Mouse (Mus musculus) stomach, embryonic 14.5 days (tissue): ENCODE measurements around the gene Fitm2. TPM values are rescaled to one million over a fixed set of nuclear protein-coding genes. Genes with fewer than 3 reads are reported as not detected.

Experiments used
- ATAC-seq: fragments of 200-750 bp; cut with Nextera tagmentation; 2 replicates; pipeline ENCODE4 v1.8.0; 2017; ENCODE audit warnings: low read depth, moderate TSS enrichment; ENCODE audit not compliant: insufficient number of reproducible peaks, insufficient read depth, low FRiP score
- H3K27ac ChIP-seq: fragments of 300-500 bp; sonication (generic); 2 replicates; pipeline ENCODE4 v1.5.1; 2014; ENCODE audit warnings: mild to moderate bottlenecking, low read length, moderate library complexity, mixed read lengths
- H3K27me3 ChIP-seq: fragments of 300-500 bp; sonication (generic); 2 replicates; pipeline ENCODE4 v1.6.1; 2014; ENCODE audit warnings: low read length, control low read depth, mixed read lengths; ENCODE audit not compliant: control insufficient read depth, insufficient read depth
- H3K36me3 ChIP-seq: fragments of 300-500 bp; sonication (generic); 2 replicates; pipeline ENCODE4 v1.6.1; 2014; ENCODE audit warnings: mild to moderate bottlenecking, control low read depth, low read length, moderate library complexity, mixed read lengths; ENCODE audit not compliant: control insufficient read depth, insufficient read depth
- H3K4me1 ChIP-seq: fragments of 300-500 bp; sonication (generic); 2 replicates; pipeline ENCODE4 v1.6.1; 2014; ENCODE audit warnings: low read length, control low read depth, mixed read lengths; ENCODE audit not compliant: control insufficient read depth, insufficient read depth
- H3K4me2 ChIP-seq: fragments of 300-500 bp; sonication (generic); replicated peaks from 2 replicates; pipeline ENCODE4 v1.6.1; 2014; ENCODE audit warnings: low read depth, low read length, control low read depth
- H3K4me3 ChIP-seq: fragments of 300-500 bp; sonication (generic); 2 replicates; pipeline ENCODE4 v1.5.1; 2014; ENCODE audit warnings: low read depth, low read length, control low read depth
- H3K9ac ChIP-seq: fragments of 300-500 bp; sonication (generic); replicated peaks from 2 replicates; pipeline ENCODE4 v1.6.1; 2014; ENCODE audit warnings: low read depth, mild to moderate bottlenecking, control low read depth, low read length, moderate library complexity, mixed read lengths
- H3K9me3 ChIP-seq: fragments of 300-500 bp; sonication (generic); 2 replicates; pipeline ENCODE4 v1.6.1; 2016; ENCODE audit warnings: low read depth, low read length, control low read depth; ENCODE audit not compliant: control insufficient read depth
- WGBS: fragments of 180-500 bp; shearing (Covaris S2); extraction: QIAGEN DNeasy Blood & Tissue Kit; methylation state at CpG from one replicate; pipeline ENCODE4 v1.1.7; 2014; 5-methylcytosine and 5-hydroxymethylcytosine counted together
- polyA plus RNA-seq: library from polyadenylated mRNA; unstranded; fragments of >200 nt; fragmentation: Nextera tagmentation; extraction: Ambion mirVana; gene quantifications from 2 replicates; pipeline ENCODE4 v1.2.1, GENCODE M21; 2014

Gene Fitm2
- 8.5 and 11.0 TPM in 2 replicates for polyA plus RNA-seq

DNA sequence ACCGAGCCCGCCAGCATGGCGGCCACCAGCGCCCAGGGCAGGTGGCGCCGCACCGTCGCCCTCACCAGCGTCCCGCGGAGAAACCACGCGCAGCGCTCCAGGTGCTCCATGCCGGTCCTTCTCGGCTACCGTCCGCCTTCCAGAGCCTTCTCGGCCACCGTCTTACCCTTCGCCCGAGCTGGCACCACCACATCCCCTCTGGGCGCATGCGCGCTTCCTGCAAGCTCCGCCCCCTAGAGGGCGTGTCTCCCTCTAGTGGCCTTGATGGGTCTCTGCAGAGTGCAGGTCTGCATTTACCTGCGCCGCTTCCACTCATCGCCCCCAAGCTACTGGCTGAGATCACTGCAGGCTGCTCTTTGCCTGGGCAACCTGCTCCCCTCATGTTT lies at the start of gene Fitm2:
Gene Fitm2, minus strand, starts transcription at position 164 of the 386 bp plus-strand sequence.
- Histone ChIP-seq H3K36me3 (peaks cover 12% of the 10 kb centered on the region; the same call in 1 of the 2 replicates), H3K4me3 (peak within 1 kb of the TSS; percentile 87), H3K9me3 (no peaks in the 10 kb centered on the region), H3K4me1 (no peaks in the 10 kb centered on the region; the same call in 1 of the 2 replicates), H3K9ac (peak within 1 kb of the TSS; percentile 72), H3K27ac (0 out of 2 replicates have a peak within 1 kb of the TSS, but pooled peaks have one; percentile 48), H3K4me2 (peak within 1 kb of the TSS; percentile 74), H3K27me3 (no peaks in the 10 kb centered on the region)
- 1% methylated on average over 30 of the region's 30 CpGs for WGBS
- ATAC-seq = peak; percentile 93

- ATAC-seq = peak; percentile 86
- H3K9ac ChIP-seq = no peak within 1 kb of the TSS; the same call in 1 of the 2 replicates
- no peaks in the 10 kb centered on the region for H3K4me1 ChIP-seq
- H3K36me3 ChIP-seq = no peaks in the 10 kb centered on the region
- no peaks in the 10 kb centered on the region for H3K9me3 ChIP-seq
- peak within 1 kb of the TSS; percentile 25 for H3K4me2 ChIP-seq
- H3K4me3 ChIP-seq = peak within 1 kb of the TSS; percentile 26
- 55% methylated on average over 10 of the region's 10 CpGs for WGBS
- H3K27ac ChIP-seq = peak within 1 kb of the TSS; percentile 59; the same call in 1 of the 2 replicates
- H3K27me3 ChIP-seq = no peaks in the 10 kb centered on the region
Measured at GRCm38 (mm10) chr2:163506300-163507004, 34.0 kb upstream of the Fitm2 start, which contains the start of gene Hnf4a. Hnf4a (plus strand) TSS chr2:163506808.

DNA sequence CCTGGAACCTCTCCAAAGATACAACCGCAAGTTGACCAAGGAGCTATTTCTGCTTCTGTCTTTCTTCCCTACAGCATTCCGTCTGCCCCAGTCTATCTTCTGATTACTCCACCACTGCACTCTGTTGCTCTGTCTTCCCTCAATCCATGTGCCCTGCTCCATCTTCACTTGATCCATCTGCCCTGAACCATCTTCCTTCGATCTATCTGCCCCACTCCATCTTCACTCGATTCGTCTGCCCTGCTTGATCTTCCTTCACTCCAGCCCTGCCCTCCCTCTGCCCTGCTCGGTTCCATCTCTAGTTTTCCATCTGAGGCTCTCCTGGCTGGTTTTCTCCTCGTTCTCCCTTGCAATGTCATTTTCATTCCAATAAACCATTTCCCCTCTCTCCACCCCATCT lies 30.8 kb upstream of the Fitm2 start:
- no peak overlapping the region for H3K4me2 ChIP-seq
- no peaks in the 10 kb centered on the region for H3K27me3 ChIP-seq
- H3K27ac ChIP-seq = no peak overlapping the region
- H3K4me1 ChIP-seq = no peaks in the 10 kb centered on the region
- H3K9ac ChIP-seq = no peak overlapping the region
- no peaks in the 10 kb centered on the region for H3K36me3 ChIP-seq
- ATAC-seq = no peak
- H3K9me3 ChIP-seq = no peaks in the 10 kb centered on the region
- no peak overlapping the region for H3K4me3 ChIP-seq
- 68% methylated on average over 7 of the region's 7 CpGs for WGBS

DNA sequence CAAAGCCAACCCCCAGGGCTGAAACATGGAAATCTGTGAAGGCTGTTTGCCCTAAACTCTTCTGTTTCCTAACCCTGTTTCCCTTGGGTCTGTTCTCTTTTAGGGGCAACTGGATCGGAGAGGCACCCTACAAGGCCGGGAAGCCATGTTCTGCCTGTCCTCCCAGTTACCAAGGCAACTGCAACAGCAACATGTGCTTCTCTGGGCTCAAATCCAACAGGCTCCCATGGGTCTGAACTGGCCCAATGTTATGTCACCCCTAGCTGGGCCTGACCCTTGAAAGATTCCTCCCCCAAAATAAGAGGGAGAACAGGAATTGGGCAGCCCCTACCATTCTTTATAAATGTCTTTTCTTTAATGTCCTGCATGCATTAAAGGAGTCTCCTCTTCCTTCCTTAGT lies 29.8 kb upstream of the Fitm2 start:
- H3K4me1 ChIP-seq = no peaks in the 10 kb centered on the region

DNA sequence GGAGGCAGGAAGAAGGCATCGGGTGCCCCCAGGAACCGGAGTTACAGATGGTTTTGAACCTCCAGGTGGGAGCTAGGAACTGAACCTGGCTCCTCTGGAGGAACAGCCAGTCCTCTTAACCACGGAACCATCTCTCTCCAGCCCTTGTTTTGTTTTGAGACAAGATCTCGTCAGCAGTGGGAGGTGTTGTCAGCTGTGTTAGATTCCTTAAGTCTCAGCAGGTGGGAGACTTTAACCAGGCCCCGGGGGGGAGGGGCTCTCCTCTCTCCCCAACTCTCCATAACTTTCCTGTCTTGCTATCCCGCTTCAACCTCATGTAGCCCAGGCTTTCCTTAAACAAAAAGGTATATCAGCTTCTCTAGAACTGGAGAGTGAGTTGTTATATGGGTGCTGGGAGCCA lies 22.0 kb upstream of the Fitm2 start:
- 26% methylated on average over 6 of the region's 6 CpGs for WGBS
- H3K36me3 ChIP-seq = no peaks in the 10 kb centered on the region
- H3K4me2 ChIP-seq = no peak overlapping the region
- H3K4me3 ChIP-seq = no peak overlapping the region
- H3K9ac ChIP-seq = no peak overlapping the region
- no peak overlapping the region for H3K27ac ChIP-seq
- no peaks in the 10 kb centered on the region for H3K9me3 ChIP-seq
- H3K27me3 ChIP-seq = no peaks in the 10 kb centered on the region
- ATAC-seq = no peak
- H3K4me1 ChIP-seq = 0 out of 2 replicates have a peak, but pooled peaks cover 7% of the 10 kb centered on the region

More for the DNA sequence above, 29.8 kb upstream of the Fitm2 start:
- 82% methylated on average over 2 of the region's 2 CpGs for WGBS
- H3K9ac ChIP-seq = no peak overlapping the region
- H3K27ac ChIP-seq = no peak overlapping the region
- no peaks in the 10 kb centered on the region for H3K27me3 ChIP-seq
- no peak for ATAC-seq
- no peaks in the 10 kb centered on the region for H3K9me3 ChIP-seq
- no peak overlapping the region for H3K4me3 ChIP-seq
- no peak overlapping the region for H3K4me2 ChIP-seq
- no peaks in the 10 kb centered on the region for H3K36me3 ChIP-seq

DNA sequence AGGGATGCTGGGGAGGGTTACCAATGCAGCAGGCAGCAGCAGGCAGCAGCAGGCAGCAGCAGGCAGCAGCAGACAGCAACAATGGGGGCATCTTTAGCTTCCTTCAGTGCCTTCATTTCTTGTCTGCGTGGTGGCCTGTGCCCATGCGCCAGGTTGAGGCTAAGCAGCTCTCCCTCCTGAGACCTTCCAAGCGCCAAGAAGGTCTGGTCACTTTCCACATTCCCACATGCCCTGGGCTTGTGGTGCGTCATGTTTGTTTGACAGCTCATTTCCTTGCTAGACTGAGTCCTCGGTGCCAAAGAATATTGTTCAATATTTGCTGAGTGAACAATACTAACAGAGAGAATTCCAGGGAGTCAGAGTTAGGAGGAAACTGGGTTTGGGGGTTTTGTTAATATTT lies 21.5 kb upstream of the Fitm2 start:
- Histone ChIP-seq H3K4me3 (no peak overlapping the region), H3K9me3 (no peaks in the 10 kb centered on the region), H3K36me3 (no peaks in the 10 kb centered on the region), H3K4me1 (0 out of 2 replicates have a peak, but pooled peaks cover 7% of the 10 kb centered on the region), H3K27me3 (no peaks in the 10 kb centered on the region), H3K9ac (no peak overlapping the region), H3K27ac (no peak overlapping the region), H3K4me2 (no peak overlapping the region)
- WGBS = 16% methylated on average over 5 of the region's 5 CpGs
- ATAC-seq = peak; percentile 48; the same call in 1 of the 2 replicates

DNA sequence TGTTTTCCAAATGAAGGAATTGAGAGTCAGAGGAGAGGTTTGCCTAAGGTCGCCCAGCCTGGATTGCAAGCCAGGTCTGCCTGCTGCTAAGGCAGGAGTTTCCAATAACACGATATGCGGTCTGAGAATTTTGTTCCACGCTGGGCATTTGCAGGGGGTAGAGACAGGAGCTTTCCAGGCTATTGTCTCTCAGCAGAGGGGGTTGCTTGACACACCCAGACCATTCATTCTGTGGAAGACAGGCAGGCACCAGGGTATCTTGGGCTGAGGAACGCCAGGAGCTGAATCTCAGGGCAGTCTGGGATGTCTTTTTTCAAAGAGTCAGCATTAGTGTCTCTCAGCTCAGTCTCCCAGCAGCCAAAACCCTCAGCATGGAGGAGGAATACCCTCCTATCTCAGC lies 20.6 kb upstream of the Fitm2 start:
- Histone ChIP-seq H3K27ac (no peak overlapping the region), H3K9ac (no peak overlapping the region), H3K4me2 (no peak overlapping the region), H3K4me1 (0 out of 2 replicates have a peak, but pooled peaks cover 7% of the 10 kb centered on the region), H3K9me3 (no peaks in the 10 kb centered on the region), H3K36me3 (no peaks in the 10 kb centered on the region), H3K4me3 (no peak overlapping the region), H3K27me3 (no peaks in the 10 kb centered on the region)
- ATAC-seq = no peak
- WGBS = 47% methylated on average over 5 of the region's 5 CpGs

DNA sequence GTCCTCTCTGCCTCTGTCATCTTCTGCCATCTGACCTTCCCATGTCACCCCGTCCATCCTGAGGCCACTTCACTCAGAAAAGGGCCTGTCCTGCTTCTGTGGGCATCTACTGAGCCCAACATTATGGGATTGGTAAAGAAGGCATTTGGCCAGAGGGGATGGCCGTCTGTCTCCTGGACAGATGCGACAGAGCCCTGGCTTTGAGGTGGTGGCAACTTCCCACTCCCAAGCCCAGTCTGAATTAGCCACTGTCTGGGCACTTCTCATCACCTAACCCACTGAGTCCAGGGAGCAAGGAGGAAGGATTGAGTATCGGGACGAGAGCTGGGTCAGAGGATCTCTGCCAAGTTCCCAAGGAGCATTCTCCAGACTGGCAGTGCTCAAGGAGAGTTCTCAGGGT lies 19.6 kb upstream of the Fitm2 start, which contains the start of gene R3hdml:
Gene R3hdml, plus strand, starts transcription at position 301 of the 400 bp plus-strand sequence.
- Histone ChIP-seq H3K9ac (no peak within 1 kb of the TSS), H3K4me3 (no peak within 1 kb of the TSS), H3K27me3 (no peaks in the 10 kb centered on the region), H3K9me3 (no peaks in the 10 kb centered on the region), H3K27ac (no peak within 1 kb of the TSS), H3K4me2 (no peak within 1 kb of the TSS), H3K4me1 (0 out of 2 replicates have a peak, but pooled peaks cover 7% of the 10 kb centered on the region), H3K36me3 (no peaks in the 10 kb centered on the region)
- WGBS = 78% methylated on average over 5 of the region's 5 CpGs
- no peak for ATAC-seq
